Mouse (Mus musculus): ENCODE results near the gene Tmx4. TPM values are rescaled to one million over a fixed set of nuclear protein-coding genes. Genes with fewer than 3 reads are reported as not detected.
A peak's percentile ranks its signal among the peaks of the same experiment; 100 is the strongest.
"Not testable (repeated sequence)": the region's sequence is repeated elsewhere in the genome, so short reads cannot be mapped to it uniquely, and the experiment has no call there.

Tmx4 gene
- polyA plus RNA-seq, 1 experiment = 66.9 TPM

DNA sequence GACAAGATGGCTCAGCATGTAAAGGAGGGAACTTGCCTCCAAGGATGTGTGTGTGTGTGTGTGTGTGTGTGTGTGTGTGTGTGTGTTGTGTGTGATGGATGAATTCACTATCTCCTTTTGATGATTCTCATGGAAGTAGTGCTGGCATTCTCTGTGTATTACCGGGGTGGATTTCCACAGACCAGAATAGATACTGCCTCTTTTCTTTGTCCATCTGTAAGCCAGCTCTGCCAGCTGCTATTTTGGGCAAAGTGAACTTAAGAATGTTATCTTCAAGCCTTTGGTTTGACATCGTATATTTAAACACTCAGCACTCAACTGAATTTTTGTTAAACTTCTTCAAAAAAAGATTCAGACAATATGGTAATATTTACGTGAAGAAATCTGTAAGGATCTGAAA, 5.1 kb upstream of the Tmx4 start:
- no peak for DNase-seq (ENCODE audit: low read depth)
- TF ChIP-seq CTCF (IDR thresholded peaks at IDR 0.05; ENCODE audit: borderline replicate concordance, extremely low read depth, insufficient read depth, insufficient read length) (no peak), POLR2A (IDR thresholded peaks at IDR 0.05; ENCODE audit: borderline replicate concordance, extremely low read depth, insufficient read depth, insufficient read length, poor library complexity, severe bottlenecking) (no peak)

DNA sequence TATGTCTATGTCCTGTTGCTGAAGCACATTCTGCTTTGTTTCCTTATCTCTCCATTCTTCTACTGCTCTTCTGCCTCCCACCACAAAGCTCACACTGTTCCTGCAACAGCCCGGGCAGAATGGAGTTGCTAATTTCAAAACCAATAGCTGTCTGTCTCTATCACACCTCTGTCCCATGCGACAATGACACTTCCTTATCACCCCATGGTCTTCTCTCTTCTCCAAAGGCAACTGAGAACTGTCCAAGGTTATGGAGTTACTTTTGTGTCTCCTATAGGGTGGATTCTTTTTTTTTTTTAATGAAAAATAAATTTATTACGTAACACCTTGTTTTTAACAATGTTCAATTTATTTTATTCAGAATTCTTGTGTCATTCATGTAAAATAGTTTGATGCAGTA, 1.8 kb upstream of the Tmx4 start:
- no peak for DNase-seq (ENCODE audit: low read depth)
- TF ChIP-seq POLR2A (IDR thresholded peaks at IDR 0.05; ENCODE audit: borderline replicate concordance, extremely low read depth, insufficient read depth, insufficient read length, poor library complexity, severe bottlenecking) = no peak

DNA sequence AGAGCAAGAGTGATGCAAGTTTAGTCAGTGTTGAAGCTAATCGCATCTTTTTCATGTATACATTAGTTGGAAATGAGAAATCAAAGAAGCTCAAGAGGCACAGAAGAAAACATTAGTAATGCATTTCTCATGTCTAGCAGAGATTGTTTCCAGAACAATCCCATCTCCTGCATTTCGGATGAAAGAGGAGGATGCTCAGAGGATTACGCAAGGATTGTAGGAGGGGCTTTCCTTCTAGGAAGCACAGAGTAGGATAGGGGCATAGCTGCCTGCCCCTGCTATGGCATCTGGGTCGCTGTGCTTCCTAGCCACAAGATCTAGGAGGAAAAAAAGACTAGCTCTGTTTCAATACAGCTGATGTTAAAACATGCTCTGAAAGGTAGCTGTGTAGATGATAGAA, 1.2 kb upstream of the Tmx4 start:
- TF ChIP-seq POLR2A (IDR thresholded peaks at IDR 0.05; ENCODE audit: borderline replicate concordance, extremely low read depth, insufficient read depth, insufficient read length, poor library complexity, severe bottlenecking) (no peak), CTCF (IDR thresholded peaks at IDR 0.05; ENCODE audit: borderline replicate concordance, extremely low read depth, insufficient read depth, insufficient read length) (no peak)
- DNase-seq (ENCODE audit: low read depth) = peak; percentile 52

DNA sequence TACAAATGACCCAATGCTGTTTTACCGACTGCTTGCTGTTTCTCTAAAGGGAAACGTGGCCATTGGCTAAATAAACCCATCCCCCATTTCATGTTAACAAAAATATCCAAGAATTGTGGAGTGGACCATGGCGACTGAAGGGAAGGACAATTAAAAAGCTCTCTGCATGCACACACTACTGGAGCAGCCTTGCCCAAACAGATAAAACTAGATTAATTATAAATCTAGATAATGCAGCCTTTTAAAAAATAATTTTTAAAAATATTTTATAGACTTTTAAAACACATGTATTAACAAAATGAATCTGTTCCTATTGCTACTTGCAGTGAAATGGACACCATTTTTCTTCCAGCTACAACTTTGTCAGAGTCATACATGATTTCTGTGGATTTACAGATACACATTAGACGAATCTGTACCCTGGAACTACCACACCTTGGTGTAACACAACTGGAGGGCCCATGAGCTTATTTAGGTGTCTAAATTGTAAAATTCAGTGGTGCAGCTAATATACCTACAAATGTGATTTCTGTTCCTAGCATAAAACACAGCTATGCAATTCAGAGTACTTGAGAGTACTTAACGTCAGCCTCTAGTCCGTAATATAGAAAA, 462 bp upstream of the Tmx4 start:
- no peak for DNase-seq (ENCODE audit: low read depth)
- TF ChIP-seq POLR2A (IDR thresholded peaks at IDR 0.05; ENCODE audit: borderline replicate concordance, extremely low read depth, insufficient read depth, insufficient read length, poor library complexity, severe bottlenecking) (no peak), CTCF (IDR thresholded peaks at IDR 0.05; ENCODE audit: borderline replicate concordance, extremely low read depth, insufficient read depth, insufficient read length) (no peak)

DNA sequence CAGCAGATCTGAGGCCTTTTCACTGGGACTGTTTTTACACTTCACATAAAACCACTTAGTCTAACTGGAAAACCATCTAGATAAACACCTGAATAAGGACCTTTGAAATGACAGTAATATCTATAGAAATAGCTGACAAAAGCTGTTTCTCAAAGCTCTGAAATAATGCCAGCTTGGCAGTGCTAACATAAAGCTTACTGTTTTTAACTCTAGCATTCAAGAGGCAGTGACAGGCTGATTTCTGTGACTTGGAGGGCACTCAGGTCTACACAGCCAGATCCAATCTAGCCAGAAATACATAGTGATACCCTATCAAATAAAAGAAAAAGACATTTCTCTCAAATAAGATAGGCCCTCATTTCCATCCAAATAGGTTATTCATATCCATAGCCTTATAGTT, 1.6 kb downstream of the Tmx4 start:
- peak; percentile 53 for DNase-seq (ENCODE audit: low read depth)
- TF ChIP-seq POLR2A (IDR thresholded peaks at IDR 0.05; ENCODE audit: borderline replicate concordance, extremely low read depth, insufficient read depth, insufficient read length, poor library complexity, severe bottlenecking) = no peak
- TF ChIP-seq CTCF (IDR thresholded peaks at IDR 0.05; ENCODE audit: borderline replicate concordance, extremely low read depth, insufficient read depth, insufficient read length) = no peak

DNA sequence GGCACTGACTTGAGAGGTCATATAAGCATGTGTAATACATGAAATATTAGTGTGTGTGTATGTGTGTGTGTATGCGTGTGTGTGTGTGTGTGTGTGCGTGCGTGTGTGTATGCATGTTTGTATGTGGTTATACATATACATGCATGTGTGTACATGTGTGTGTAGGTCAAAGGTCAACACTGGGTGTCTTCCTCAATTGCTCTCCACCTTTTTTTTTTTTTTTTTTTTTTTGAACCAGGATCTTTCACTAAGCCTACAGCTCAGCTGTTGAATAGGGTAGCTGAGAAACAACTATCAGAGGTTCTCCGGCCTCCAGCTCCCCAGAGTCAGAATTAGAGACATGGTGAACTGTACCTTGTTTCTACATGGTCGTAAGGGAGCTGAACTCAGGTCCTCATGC, 2.6 kb downstream of the Tmx4 start:
- TF ChIP-seq CTCF (IDR thresholded peaks at IDR 0.05; ENCODE audit: borderline replicate concordance, extremely low read depth, insufficient read depth, insufficient read length) (no peak), POLR2A (IDR thresholded peaks at IDR 0.05; ENCODE audit: borderline replicate concordance, extremely low read depth, insufficient read depth, insufficient read length, poor library complexity, severe bottlenecking) (no peak)
- no peak for DNase-seq (ENCODE audit: low read depth)

DNA sequence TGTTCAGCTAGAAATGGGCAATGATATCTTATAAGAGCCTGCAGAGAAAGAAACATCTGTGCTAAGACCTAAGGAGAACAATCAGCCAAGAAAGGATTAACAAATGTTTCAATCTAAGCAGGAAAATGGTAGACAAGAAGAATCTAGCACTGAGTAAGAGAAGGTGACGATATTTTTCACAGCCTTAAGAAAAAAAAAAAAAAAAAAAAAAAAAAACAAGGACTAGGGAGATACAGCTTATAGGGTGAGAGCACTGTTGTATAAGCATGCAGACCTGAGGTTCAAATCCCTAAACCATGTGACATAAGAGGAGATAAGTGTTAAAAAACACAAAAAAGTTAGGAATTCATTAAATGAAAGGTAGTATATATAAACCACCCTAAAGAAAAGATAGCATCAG, 3.5 kb downstream of the Tmx4 start:
- no peak for DNase-seq (ENCODE audit: low read depth)
- TF ChIP-seq CTCF (IDR thresholded peaks at IDR 0.05; ENCODE audit: borderline replicate concordance, extremely low read depth, insufficient read depth, insufficient read length) = no peak
- no peak for TF ChIP-seq POLR2A (IDR thresholded peaks at IDR 0.05; ENCODE audit: borderline replicate concordance, extremely low read depth, insufficient read depth, insufficient read length, poor library complexity, severe bottlenecking)

DNA sequence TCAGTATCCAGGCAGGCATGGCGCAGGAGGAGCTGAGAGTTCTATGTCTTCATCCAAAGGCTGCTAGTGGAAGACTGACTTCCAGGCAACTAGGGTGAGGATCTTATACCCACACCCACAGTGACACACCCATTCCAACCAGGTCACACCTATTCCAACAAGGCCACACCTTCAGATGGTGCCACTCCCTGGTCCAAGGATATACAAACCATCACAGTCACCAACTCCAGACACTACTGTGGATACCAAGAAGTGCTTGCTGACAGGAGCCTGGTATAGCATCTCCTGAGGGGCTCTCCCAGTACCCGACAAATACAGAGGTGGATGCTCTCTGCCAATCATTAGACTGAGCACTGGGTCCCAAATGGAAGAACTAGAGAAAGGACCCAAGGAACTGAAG, 15.4 kb downstream of the Tmx4 start:
- DNase-seq (ENCODE audit: low read depth) = not testable (repeated sequence)

DNA sequence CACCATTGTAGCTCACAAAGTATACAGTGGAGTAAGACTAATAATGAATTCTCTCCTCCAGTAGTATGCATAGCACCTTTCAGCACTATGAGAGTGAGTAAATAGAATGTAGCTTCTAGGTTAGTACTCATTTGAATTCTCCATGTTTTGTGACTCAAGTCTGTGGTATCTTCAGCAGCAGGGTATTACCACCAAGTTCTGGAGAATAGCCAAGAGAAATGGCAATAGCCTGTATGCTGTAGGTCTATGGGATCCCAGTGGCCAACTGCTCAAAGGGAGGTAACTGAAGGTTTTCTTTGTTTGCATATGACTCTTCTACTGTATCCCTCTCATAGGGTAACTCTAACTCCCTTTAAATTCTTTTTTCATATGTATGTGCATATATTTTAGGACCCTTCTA, 39.0 kb downstream of the Tmx4 start:
- no peak for DNase-seq (ENCODE audit: low read depth)
- TF ChIP-seq CTCF (IDR thresholded peaks at IDR 0.05; ENCODE audit: borderline replicate concordance, extremely low read depth, insufficient read depth, insufficient read length) = no peak
- no peak for TF ChIP-seq POLR2A (IDR thresholded peaks at IDR 0.05; ENCODE audit: borderline replicate concordance, extremely low read depth, insufficient read depth, insufficient read length, poor library complexity, severe bottlenecking)

DNA sequence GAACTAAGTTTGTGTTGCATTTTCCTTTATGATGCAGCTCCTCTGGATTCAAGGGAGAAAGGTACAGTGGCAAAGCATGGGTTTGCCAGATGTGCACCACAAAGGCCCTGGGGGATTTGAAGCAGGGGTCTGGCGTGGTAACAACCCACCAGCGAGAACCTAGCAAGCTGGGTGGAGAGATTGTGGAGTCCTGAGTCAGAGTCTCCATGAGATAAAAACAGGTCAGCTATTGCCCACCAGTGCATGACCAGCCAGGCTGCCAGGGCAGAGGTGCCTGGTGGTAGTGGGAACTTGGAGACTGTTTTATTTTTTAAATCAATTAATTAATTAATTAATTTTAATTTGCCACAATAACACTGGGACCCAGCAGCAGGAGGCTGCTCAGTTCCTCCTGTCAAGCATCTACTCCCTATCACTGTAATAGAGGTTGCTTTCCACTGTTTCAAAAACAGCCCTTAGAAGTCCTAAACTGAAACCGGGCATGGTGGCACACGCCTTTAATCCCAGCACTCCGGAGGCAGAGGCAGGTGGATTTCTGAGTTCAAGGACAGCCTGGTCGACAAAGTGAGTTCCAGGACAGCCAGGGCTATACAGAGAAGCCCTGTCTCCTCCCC, 52.8 kb downstream of the Tmx4 start:
- DNase-seq (ENCODE audit: low read depth) = no peak
- TF ChIP-seq CTCF (IDR thresholded peaks at IDR 0.05; ENCODE audit: borderline replicate concordance, extremely low read depth, insufficient read depth, insufficient read length) (no peak), POLR2A (IDR thresholded peaks at IDR 0.05; ENCODE audit: borderline replicate concordance, extremely low read depth, insufficient read depth, insufficient read length, poor library complexity, severe bottlenecking) (no peak)

DNA sequence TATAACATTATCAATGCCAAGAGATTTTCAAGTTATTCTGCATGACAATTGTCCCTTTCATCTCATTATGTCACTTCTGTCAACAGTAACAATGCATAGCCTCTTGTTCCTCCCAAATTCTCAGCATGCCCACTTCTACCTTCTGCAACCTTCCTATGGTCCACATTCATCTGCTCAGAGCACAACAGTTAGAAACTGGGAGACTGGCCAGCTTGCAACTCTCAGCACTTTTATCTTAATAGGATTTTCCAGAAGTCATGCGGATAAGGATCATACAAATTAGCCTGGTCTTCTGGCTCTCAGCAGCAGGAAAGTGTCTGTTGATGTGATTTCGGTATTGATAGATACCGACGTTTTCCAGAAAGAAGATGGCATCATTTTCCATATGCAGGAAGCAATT, 58.7 kb downstream of the Tmx4 start:
- TF ChIP-seq POLR2A (IDR thresholded peaks at IDR 0.05; ENCODE audit: borderline replicate concordance, extremely low read depth, insufficient read depth, insufficient read length, poor library complexity, severe bottlenecking) = no peak
- TF ChIP-seq CTCF (IDR thresholded peaks at IDR 0.05; ENCODE audit: borderline replicate concordance, extremely low read depth, insufficient read depth, insufficient read length) = no peak
- peak; percentile 67 for DNase-seq (ENCODE audit: low read depth)

DNA sequence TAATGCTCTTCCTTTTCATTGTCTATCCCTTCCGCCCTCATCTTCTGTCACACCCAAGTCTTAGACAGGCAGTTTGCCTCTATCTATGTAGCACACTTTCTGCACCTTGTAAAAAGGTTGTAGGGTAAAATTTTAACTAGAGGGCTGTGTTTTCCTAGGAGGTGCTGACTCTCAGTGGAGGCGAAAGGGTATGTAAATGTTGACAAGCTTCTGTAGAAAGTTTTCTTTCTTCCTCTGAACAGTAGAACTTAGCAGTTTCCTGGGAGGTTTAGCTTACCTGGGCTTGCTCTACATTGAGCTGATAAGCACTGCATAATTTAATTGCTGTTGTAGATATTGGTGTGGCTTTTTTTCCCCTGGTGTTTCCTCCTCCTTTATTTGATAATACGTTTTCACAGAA, 84.5 kb downstream of the Tmx4 start:
- TF ChIP-seq POLR2A (IDR thresholded peaks at IDR 0.05; ENCODE audit: borderline replicate concordance, extremely low read depth, insufficient read depth, insufficient read length, poor library complexity, severe bottlenecking) = no peak
- no peak for TF ChIP-seq CTCF (IDR thresholded peaks at IDR 0.05; ENCODE audit: borderline replicate concordance, extremely low read depth, insufficient read depth, insufficient read length)
- no peak for DNase-seq (ENCODE audit: low read depth)
